Mouse (Mus musculus): Measurements from ENCODE around the gene Bola2.
"Not testable (repeated sequence)": the region's sequence is repeated elsewhere in the genome, so short reads cannot be mapped to it uniquely, and the experiment has no call there.

Bola2 gene

GRCm38 (mm10) chr7:126708175-126708952 is 13.2 kb downstream of the Bola2 start:
- H3K27me3 ChIP-seq (ENCODE audit: control insufficient read depth, insufficient read depth, low read length, poor library complexity, severe bottlenecking): no peaks in the 10 kb centered on the region
- DNase-seq (ENCODE audit: low read depth, low spot score): no peak
- H3K36me3 ChIP-seq (ENCODE audit: control insufficient read depth, insufficient read depth, low read length, poor library complexity, severe bottlenecking): no peaks in the 10 kb centered on the region

- H3K27me3 ChIP-seq (ENCODE audit: control insufficient read depth, insufficient read depth, low read length, poor library complexity, severe bottlenecking): no peaks in the 10 kb centered on the region
- no peak for DNase-seq (ENCODE audit: low read depth, low spot score)
- H3K36me3 ChIP-seq (ENCODE audit: control insufficient read depth, insufficient read depth, low read length, poor library complexity, severe bottlenecking): no peaks in the 10 kb centered on the region
Observed at GRCm38 (mm10) chr7:126710266-126710665, 15.1 kb downstream of the Bola2 start.

GRCm38 (mm10) chr7:126711910-126712309 is 16.7 kb downstream of the Bola2 start:
- no peaks in the 10 kb centered on the region for H3K27me3 ChIP-seq (ENCODE audit: control insufficient read depth, insufficient read depth, low read length, poor library complexity, severe bottlenecking)
- no peaks in the 10 kb centered on the region for H3K36me3 ChIP-seq (ENCODE audit: control insufficient read depth, insufficient read depth, low read length, poor library complexity, severe bottlenecking)
- no peak for DNase-seq (ENCODE audit: low read depth, low spot score)

- H3K27me3 ChIP-seq (ENCODE audit: control insufficient read depth, insufficient read depth, low read length, poor library complexity, severe bottlenecking): no peaks in the 10 kb centered on the region
- no peak for DNase-seq (ENCODE audit: low read depth, low spot score)
- H3K36me3 ChIP-seq (ENCODE audit: control insufficient read depth, insufficient read depth, low read length, poor library complexity, severe bottlenecking): no peaks in the 10 kb centered on the region
Observed at GRCm38 (mm10) chr7:126715679-126716078, 20.5 kb downstream of the Bola2 start.

- no peak for DNase-seq (ENCODE audit: low read depth, low spot score)
- no peaks in the 10 kb centered on the region for H3K27me3 ChIP-seq (ENCODE audit: control insufficient read depth, insufficient read depth, low read length, poor library complexity, severe bottlenecking)
- H3K36me3 ChIP-seq (ENCODE audit: control insufficient read depth, insufficient read depth, low read length, poor library complexity, severe bottlenecking): no peaks in the 10 kb centered on the region
Observed at GRCm38 (mm10) chr7:126717566-126717965, 22.4 kb downstream of the Bola2 start.

- DNase-seq (ENCODE audit: low read depth, low spot score): peak; percentile 57
- no peaks in the 10 kb centered on the region for H3K27me3 ChIP-seq (ENCODE audit: control insufficient read depth, insufficient read depth, low read length, poor library complexity, severe bottlenecking)
- H3K36me3 ChIP-seq (ENCODE audit: control insufficient read depth, insufficient read depth, low read length, poor library complexity, severe bottlenecking): no peaks in the 10 kb centered on the region
Observed at GRCm38 (mm10) chr7:126718787-126719337, 23.7 kb downstream of the Bola2 start.

- peak; percentile 34 for DNase-seq (ENCODE audit: low read depth, low spot score)
- Histone ChIP-seq H3K36me3 (ENCODE audit: control insufficient read depth, insufficient read depth, low read length, poor library complexity, severe bottlenecking) (no peaks in the 10 kb centered on the region), H3K27me3 (ENCODE audit: control insufficient read depth, insufficient read depth, low read length, poor library complexity, severe bottlenecking) (no peaks in the 10 kb centered on the region)
Observed at GRCm38 (mm10) chr7:126721635-126722034, 26.4 kb downstream of the Bola2 start.

GRCm38 (mm10) chr7:126725077-126725476 is 29.9 kb downstream of the Bola2 start:
- DNase-seq (ENCODE audit: low read depth, low spot score): peak; percentile 15
- H3K36me3 ChIP-seq (ENCODE audit: control insufficient read depth, insufficient read depth, low read length, poor library complexity, severe bottlenecking): no peaks in the 10 kb centered on the region
- H3K27me3 ChIP-seq (ENCODE audit: control insufficient read depth, insufficient read depth, low read length, poor library complexity, severe bottlenecking): no peaks in the 10 kb centered on the region

GRCm38 (mm10) chr7:126725667-126726066 is 30.5 kb downstream of the Bola2 start:
- no peak for DNase-seq (ENCODE audit: low read depth, low spot score)
- H3K36me3 ChIP-seq (ENCODE audit: control insufficient read depth, insufficient read depth, low read length, poor library complexity, severe bottlenecking): no peaks in the 10 kb centered on the region
- H3K27me3 ChIP-seq (ENCODE audit: control insufficient read depth, insufficient read depth, low read length, poor library complexity, severe bottlenecking): no peaks in the 10 kb centered on the region

GRCm38 (mm10) chr7:126730256-126730789 is 35.1 kb downstream of the Bola2 start:
- H3K27me3 ChIP-seq (ENCODE audit: control insufficient read depth, insufficient read depth, low read length, poor library complexity, severe bottlenecking); DNase-seq (ENCODE audit: low read depth, low spot score); H3K36me3 ChIP-seq (ENCODE audit: control insufficient read depth, insufficient read depth, low read length, poor library complexity, severe bottlenecking): not testable (repeated sequence)

- no peaks in the 10 kb centered on the region for H3K27me3 ChIP-seq (ENCODE audit: control insufficient read depth, insufficient read depth, low read length, poor library complexity, severe bottlenecking)
- no peak for DNase-seq (ENCODE audit: low read depth, low spot score)
- H3K36me3 ChIP-seq (ENCODE audit: control insufficient read depth, insufficient read depth, low read length, poor library complexity, severe bottlenecking): no peaks in the 10 kb centered on the region
Observed at GRCm38 (mm10) chr7:126736122-126736521, 40.9 kb downstream of the Bola2 start.

GRCm38 (mm10) chr7:126739551-126739950 is 44.4 kb downstream of the Bola2 start:
- DNase-seq (ENCODE audit: low read depth, low spot score): no peak
- Histone ChIP-seq H3K36me3 (ENCODE audit: control insufficient read depth, insufficient read depth, low read length, poor library complexity, severe bottlenecking) (no peaks in the 10 kb centered on the region), H3K27me3 (ENCODE audit: control insufficient read depth, insufficient read depth, low read length, poor library complexity, severe bottlenecking) (no peaks in the 10 kb centered on the region)

GRCm38 (mm10) chr7:126740132-126740735 is 45.0 kb downstream of the Bola2 start:
- DNase-seq (ENCODE audit: low read depth, low spot score): no peak
- Histone ChIP-seq H3K27me3 (ENCODE audit: control insufficient read depth, insufficient read depth, low read length, poor library complexity, severe bottlenecking) (no peaks in the 10 kb centered on the region), H3K36me3 (ENCODE audit: control insufficient read depth, insufficient read depth, low read length, poor library complexity, severe bottlenecking) (no peaks in the 10 kb centered on the region)

GRCm38 (mm10) chr7:126740977-126741376 is 45.8 kb downstream of the Bola2 start:
- Histone ChIP-seq H3K27me3 (ENCODE audit: control insufficient read depth, insufficient read depth, low read length, poor library complexity, severe bottlenecking) (no peaks in the 10 kb centered on the region), H3K36me3 (ENCODE audit: control insufficient read depth, insufficient read depth, low read length, poor library complexity, severe bottlenecking) (no peaks in the 10 kb centered on the region)
- no peak for DNase-seq (ENCODE audit: low read depth, low spot score)

GRCm38 (mm10) chr7:126741452-126741851 is 46.3 kb downstream of the Bola2 start:
- H3K27me3 ChIP-seq (ENCODE audit: control insufficient read depth, insufficient read depth, low read length, poor library complexity, severe bottlenecking): no peaks in the 10 kb centered on the region
- no peak for DNase-seq (ENCODE audit: low read depth, low spot score)
- H3K36me3 ChIP-seq (ENCODE audit: control insufficient read depth, insufficient read depth, low read length, poor library complexity, severe bottlenecking): no peaks in the 10 kb centered on the region

Data from splenic B cell, adult 2 months (primary cell).